Mouse (Mus musculus) kidney, adult 2 months (tissue): Measurements from ENCODE around the gene Enpp7. TPM values are rescaled to one million over a fixed set of nuclear protein-coding genes. Genes with fewer than 3 reads are reported as not detected.

Experiments used
- DNase-seq: peaks from one replicate; pipeline ENCODE4 v3.0.0; 2021
- H3K27ac ChIP-seq: fragments of 200-500 bp; 2 replicates; pipeline ENCODE4 v1.5.1; 2012; ENCODE audit warnings: low read depth, low read length, control low read depth, inconsistent platforms; ENCODE audit not compliant: insufficient read depth
- H3K27me3 ChIP-seq: fragments of 200-500 bp; replicated peaks from 2 replicates; pipeline ENCODE4 v1.6.1; 2012; ENCODE audit warnings: mild to moderate bottlenecking, moderate library complexity, low read length, inconsistent platforms; ENCODE audit not compliant: control insufficient read depth, insufficient read depth
- H3K36me3 ChIP-seq: fragments of 200-500 bp; 2 replicates; pipeline ENCODE4 v1.6.1; 2012; ENCODE audit warnings: mild to moderate bottlenecking, moderate library complexity, low read length, inconsistent platforms; ENCODE audit not compliant: control insufficient read depth, insufficient read depth
- H3K4me1 ChIP-seq: fragments of 200-500 bp; 2 replicates; pipeline ENCODE4 v1.6.1; 2011; ENCODE audit warnings: low read length; ENCODE audit not compliant: control insufficient read depth, insufficient read depth
- H3K4me3 ChIP-seq: fragments of 200-500 bp; 2 replicates; pipeline ENCODE4 v1.5.1; 2011; ENCODE audit warnings: mild to moderate bottlenecking, low read depth, low read length, control low read depth; ENCODE audit not compliant: insufficient read depth
- CTCF ChIP-seq: fragments of 200-500 bp; conservative IDR thresholded peaks from 2 replicates; pipeline ENCODE4 v1.5.1; 2011; ENCODE audit warnings: low read depth, mild to moderate bottlenecking, control low read depth, low read length, moderate library complexity, mixed read lengths; ENCODE audit not compliant: insufficient read depth, insufficient read length
- POLR2A ChIP-seq: fragments of 200-500 bp; IDR thresholded peaks from one replicate; pipeline ENCODE4 v1.6.1; 2011; ENCODE audit warnings: low read depth, low read length, control low read depth
- WGBS: fragments of 180-500 bp; shearing (Covaris S2); methylation state at CpG from one replicate; pipeline ENCODE4 v1.1.7; 2018; 5-methylcytosine and 5-hydroxymethylcytosine counted together
- polyA plus RNA-seq: library from polyadenylated mRNA; depleted of rRNA; stranded (reverse); fragments of >200 nt; gene quantifications from 2 replicates; pipeline ENCODE4 v1.2.3, GENCODE M21; 2012

Gene Enpp7
- polyA plus RNA-seq, 1 experiment = not detected

GRCm38 (mm10) chr11:119007461-119008456 is 19.8 kb downstream of the Enpp7 start:
- H3K4me3 ChIP-seq = peak overlapping the region; percentile 36
- peak overlapping the region; percentile 24; the same call in 1 of the 2 replicates for H3K27ac ChIP-seq

DNA sequence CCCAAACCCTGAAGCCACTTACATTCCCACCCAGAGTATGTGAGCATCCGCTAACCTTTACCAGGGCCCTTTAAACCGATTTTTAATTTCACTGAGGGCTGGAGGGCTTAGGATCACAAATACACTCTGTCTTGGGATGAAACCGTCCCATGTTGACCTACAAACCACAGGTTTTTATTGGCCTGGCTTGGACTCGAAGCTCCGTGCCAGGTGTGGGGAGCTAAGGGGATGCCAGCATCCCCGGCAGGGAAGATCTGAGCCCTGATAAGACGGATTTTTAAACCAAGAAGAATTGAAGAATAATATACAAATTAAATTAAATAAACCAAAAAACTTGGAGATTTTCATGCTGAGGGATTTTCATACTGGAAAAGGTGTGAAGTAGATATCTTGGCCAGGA is 26.5 kb downstream of the Enpp7 start:
- H3K27ac ChIP-seq = no peak overlapping the region
- no peak for DNase-seq
- TF ChIP-seq POLR2A (no peak), CTCF (no peak)
- no peak overlapping the region for H3K4me3 ChIP-seq
- no peaks in the 10 kb centered on the region for H3K36me3 ChIP-seq
- H3K27me3 ChIP-seq = no peaks in the 10 kb centered on the region
- 80% methylated on average over 7 of the region's 7 CpGs for WGBS
- H3K4me1 ChIP-seq = no peaks in the 10 kb centered on the region

More at GRCm38 (mm10) chr11:119007461-119008456, 19.8 kb downstream of the Enpp7 start:
- no peak for TF ChIP-seq CTCF
- no peak for TF ChIP-seq POLR2A
- Histone ChIP-seq H3K36me3 (no peaks in the 10 kb centered on the region), H3K27me3 (no peaks in the 10 kb centered on the region), H3K4me1 (peaks cover 3% of the 10 kb centered on the region; the same call in 1 of the 2 replicates)
- 31% methylated on average over 21 of the region's 21 CpGs for WGBS
- DNase-seq = peak; percentile 92

GRCm38 (mm10) chr11:119017506-119017905 is 29.5 kb downstream of the Enpp7 start:
- Histone ChIP-seq H3K36me3 (no peaks in the 10 kb centered on the region), H3K27ac (no peak overlapping the region), H3K4me1 (no peaks in the 10 kb centered on the region), H3K27me3 (no peaks in the 10 kb centered on the region), H3K4me3 (no peak overlapping the region)
- WGBS = 86% methylated on average over 7 of the region's 7 CpGs
- TF ChIP-seq POLR2A (no peak), CTCF (no peak)
- DNase-seq = no peak

- H3K4me1 ChIP-seq = 0 out of 2 replicates have a peak, but pooled peaks cover 7% of the 10 kb centered on the region
- no peaks in the 10 kb centered on the region for H3K27me3 ChIP-seq
- WGBS = 92% methylated on average over 7 of the region's 7 CpGs
- no peak overlapping the region for H3K4me3 ChIP-seq
- DNase-seq = no peak
- no peak for TF ChIP-seq POLR2A
- no peak for TF ChIP-seq CTCF
- no peak overlapping the region for H3K27ac ChIP-seq
- H3K36me3 ChIP-seq = no peaks in the 10 kb centered on the region
These were observed 33.2 kb downstream of the Enpp7 start for GRCm38 (mm10) chr11:119021180-119021579.

GRCm38 (mm10) chr11:119022068-119022894 is 34.3 kb downstream of the Enpp7 start:
- Histone ChIP-seq H3K4me1 (0 out of 2 replicates have a peak, but pooled peaks cover 7% of the 10 kb centered on the region), H3K27me3 (no peaks in the 10 kb centered on the region), H3K4me3 (peak overlapping the region; percentile 95), H3K27ac (no peak overlapping the region), H3K36me3 (no peaks in the 10 kb centered on the region)
- TF ChIP-seq POLR2A (no peak), CTCF (peak; percentile 33)
- no peak for DNase-seq
- WGBS = 5% methylated on average over 42 of the region's 42 CpGs

DNA sequence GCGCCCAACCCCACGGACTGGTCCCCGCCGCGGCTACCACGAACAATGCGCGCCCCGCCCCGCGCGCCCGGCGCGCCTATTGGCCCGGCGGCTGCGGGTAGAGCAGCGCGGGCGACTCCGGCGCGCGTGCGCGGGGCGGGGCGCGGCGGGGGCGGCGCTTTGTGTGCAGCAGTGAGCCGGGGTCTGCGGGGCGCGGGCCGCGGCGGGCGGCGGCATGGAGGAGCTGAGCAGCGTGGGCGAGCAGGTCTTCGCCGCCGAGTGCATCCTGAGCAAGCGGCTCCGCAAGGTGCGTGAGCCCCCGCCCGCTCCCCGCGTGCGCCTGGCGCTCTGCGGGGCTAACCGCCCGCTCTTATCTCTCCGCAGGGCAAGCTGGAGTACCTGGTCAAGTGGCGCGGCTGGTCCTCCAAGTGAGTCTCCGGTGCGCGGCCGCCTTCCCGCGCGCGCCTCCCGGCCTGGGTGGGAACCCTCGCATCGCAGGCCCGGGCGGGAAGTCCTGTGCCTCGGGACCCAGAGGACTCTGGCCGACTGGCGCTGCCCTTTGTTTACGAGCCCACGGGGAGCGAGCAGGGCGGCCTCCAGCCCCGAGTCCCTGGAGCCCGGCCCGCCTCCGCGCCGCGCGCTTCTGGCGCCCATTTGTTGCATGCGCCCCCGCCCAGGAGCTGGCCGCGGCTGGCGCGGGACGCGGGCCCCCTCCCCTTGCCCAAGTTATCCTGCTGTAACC is 35.1 kb downstream of the Enpp7 start, which contains the start of gene Cbx2:
Cbx2 (plus strand) TSS at position 68 of the 721 bp plus-strand sequence.
- Histone ChIP-seq H3K36me3 (no peaks in the 10 kb centered on the region; the same call in 1 of the 2 replicates), H3K27me3 (no peaks in the 10 kb centered on the region), H3K27ac (no peak within 1 kb of the TSS), H3K4me3 (peak within 1 kb of the TSS; percentile 95), H3K4me1 (0 out of 2 replicates have a peak, but pooled peaks cover 7% of the 10 kb centered on the region)
- peak; percentile 92 for DNase-seq
- TF ChIP-seq CTCF (no peak), POLR2A (no peak)
- WGBS = under 1% methylated on average over 98 of the region's 99 CpGs
